Mouse (Mus musculus) layer of hippocampus, adult 11-12 months (tissue): ENCODE results near the gene 5430419D17Rik.

ENCODE experiments used
- DNase-seq: peaks from one replicate; pipeline ENCODE4 v3.0.0; 2022; ENCODE audit warnings: low spot score

5430419D17Rik gene

GRCm38 (mm10) chr7:131174121-131174520, at the start of gene 5430419D17Rik:
Gene 5430419D17Rik (plus strand): TSS chr7:131174402.
- DNase-seq, result no peak

GRCm38 (mm10) chr7:131130021-131130420, 44.2 kb upstream of the 5430419D17Rik start:
- no peak for DNase-seq

- DNase-seq, result no peak
These were observed 41.0 kb upstream of the 5430419D17Rik start for GRCm38 (mm10) chr7:131133181-131133580.

DNA sequence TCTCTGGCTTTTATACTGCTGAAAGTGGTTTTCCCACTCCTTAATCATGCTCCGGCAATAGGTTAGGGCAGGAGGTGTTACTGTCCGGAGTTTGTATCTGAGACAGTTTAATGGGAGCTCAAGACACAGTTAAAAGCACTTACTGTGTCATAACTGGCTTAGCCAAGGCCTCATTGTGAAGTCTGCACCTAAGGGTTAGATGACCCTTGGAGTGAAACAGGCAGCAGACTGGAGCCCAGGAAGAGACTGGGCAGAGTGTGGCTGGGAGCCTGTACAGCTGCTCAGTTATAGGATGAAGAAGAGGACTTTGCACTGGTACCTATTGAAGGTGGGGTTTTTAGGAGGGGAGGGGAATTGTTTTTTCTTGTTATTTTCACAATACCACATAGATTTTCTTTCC, 28.0 kb upstream of the 5430419D17Rik start, which contains the start of gene 4933402N03Rik:
4933402N03Rik (minus strand) TSS at position 101 of the 400 bp plus-strand sequence.
- DNase-seq, result no peak

- no peak for DNase-seq
These were observed 24.0 kb upstream of the 5430419D17Rik start for GRCm38 (mm10) chr7:131150179-131150578.

DNA sequence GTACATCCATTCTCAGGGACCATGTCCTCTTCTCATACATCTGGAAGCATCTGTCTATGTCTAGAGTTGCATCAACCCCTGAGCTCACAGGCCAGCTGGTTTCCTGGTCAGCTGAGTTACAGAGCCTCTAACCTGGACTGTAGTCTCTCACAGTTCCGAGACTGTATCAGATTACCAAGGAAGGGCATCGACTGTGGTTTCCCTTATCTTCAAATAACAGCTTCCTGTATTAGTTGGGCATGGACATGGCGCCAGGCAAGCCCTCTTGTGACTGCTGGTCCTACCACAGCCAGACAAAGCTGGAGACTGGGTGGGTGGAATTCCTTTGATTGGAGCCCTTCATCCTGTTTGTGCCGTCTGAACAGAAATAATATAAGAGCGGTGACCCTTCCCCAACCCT, 21.2 kb upstream of the 5430419D17Rik start:
- DNase-seq, result no peak

DNA sequence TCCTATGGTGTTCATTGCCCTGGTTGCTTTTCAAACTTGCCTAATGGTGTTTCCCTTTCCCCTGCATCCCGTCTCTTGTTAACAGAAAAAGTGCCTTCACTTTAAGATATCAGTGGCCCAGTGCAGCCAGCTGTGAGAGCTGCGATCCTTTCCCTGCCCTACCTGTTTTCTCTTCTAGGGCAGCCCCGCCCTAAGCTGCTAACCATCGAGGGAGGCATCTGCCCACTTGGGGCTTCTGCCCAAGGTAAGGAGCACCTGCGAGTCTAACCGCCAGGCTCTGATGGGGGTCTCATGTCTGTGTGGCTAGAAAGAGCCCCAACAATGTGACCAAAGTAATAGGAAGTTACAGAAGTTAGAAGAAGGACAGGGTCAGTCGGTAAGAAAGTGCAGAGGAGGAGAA, 12.0 kb upstream of the 5430419D17Rik start:
- no peak for DNase-seq

DNA sequence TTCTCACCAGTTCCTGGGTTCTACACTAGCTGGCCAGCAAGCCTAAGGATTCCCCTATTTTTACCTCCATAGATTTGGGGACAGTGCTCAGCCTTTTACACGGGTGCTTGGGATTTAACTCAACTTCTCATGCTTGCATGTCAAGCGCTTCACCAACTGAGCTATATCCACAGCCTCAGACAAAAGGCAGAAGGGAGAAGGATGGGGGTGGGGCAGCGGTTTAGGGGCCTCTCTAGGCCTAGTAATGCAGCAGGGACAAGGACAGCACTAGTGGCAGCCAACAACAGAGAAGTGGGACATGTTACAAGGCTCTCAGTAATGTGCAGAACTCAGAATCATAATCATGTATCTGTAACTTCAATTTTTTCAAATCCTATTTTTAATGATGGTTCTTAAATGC, 6.4 kb upstream of the 5430419D17Rik start:
- DNase-seq, result no peak

- DNase-seq, result no peak
These were observed 5.1 kb upstream of the 5430419D17Rik start for GRCm38 (mm10) chr7:131169099-131169498.

DNA sequence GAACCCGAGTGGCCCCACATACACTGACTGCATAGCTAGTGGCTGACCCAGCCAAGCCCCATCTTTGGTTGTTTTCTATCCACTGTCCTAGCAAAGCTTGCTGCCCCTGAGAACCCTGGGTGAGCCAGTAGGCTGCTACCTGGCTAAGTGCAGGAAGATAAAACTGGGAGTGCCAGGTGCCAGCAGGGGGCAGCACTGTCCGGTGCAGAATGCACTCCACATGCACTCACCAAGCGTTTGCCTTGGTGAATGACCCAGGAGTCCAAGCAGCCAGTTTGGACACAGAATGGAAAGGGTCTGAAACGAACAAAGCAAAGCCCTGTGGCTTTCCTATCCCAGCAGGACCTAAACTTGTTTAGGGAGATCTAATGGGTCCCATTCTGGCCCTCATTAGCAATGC, 8.5 kb downstream of the 5430419D17Rik start:
- peak; percentile 22 for DNase-seq

DNA sequence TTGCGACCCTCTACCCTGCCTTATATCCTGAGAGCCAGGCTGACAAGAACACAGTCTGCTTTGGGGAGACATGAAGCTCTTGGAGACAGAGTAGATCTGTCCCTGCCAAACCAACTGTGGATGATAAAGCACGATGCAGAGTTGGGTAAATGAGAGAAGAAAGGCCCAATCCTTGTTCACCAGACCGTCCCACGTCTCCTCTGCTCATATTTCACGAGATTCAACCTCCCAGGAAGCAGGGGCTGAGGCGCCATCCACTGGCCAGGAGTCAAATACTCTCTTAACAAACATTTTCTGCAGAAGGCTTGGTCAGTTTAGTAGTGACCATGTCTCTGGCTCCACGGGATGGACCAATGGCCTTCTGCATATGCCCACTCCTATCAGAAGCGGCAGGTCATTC, 10.1 kb downstream of the 5430419D17Rik start:
- DNase-seq, result no peak

DNA sequence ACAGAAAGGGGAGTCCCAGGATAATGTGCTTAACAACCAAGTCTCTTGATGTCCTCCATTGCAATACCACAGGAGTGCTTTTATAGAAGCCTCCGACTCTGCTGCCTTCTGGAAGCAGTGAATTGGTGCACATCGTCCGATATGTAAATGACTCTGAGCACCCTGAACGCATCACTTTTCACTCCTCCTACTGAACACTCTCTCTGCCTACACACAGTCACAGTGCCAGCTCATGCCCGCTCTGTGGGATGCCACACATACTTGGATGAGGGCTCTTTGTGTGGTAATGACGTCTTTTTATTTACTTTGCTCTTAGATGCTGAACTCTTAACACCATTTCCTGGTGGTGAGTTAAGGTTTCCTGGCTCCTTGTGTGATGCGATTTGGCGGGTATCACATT, 12.8 kb downstream of the 5430419D17Rik start:
- DNase-seq, result peak; percentile 19

DNA sequence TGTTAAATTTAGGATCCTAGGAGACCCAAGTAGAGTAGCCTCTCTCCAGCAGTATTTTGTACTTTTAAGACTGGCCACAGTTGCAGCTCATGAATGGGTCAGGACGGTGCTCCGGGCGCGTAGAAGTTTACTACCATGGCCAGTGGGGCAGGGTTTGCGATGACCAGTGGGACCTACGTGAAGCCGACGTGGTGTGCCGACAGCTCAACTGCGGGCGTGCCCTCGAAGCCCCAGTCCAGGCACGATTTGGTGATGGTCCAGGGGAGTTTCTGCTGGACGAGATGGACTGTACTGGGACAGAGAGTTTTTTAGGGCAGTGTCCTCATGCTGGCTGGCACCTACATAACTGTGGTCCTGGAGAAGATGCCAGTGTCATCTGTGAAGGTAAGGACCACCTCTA, 13.8 kb downstream of the 5430419D17Rik start:
- DNase-seq, result no peak

DNA sequence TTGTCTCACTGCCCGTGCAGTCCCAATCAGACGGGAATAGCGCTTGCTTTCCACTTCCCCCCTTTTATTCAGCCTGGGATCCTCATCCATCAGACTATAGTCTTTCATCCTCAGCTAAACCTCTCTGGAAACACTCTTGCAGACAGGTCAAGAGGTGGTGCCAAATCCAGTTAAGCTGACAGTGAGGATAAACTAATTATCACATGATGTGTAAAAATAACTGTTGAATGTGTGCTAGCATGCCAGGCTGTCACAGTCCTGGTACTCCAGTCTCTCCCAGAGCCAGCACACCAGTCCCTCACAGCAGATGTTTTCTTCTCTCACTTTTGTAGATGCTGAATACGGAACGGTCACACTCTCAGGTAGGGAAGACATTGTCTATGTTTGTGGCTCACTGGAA, 48.9 kb downstream of the 5430419D17Rik start:
- DNase-seq, result no peak

DNA sequence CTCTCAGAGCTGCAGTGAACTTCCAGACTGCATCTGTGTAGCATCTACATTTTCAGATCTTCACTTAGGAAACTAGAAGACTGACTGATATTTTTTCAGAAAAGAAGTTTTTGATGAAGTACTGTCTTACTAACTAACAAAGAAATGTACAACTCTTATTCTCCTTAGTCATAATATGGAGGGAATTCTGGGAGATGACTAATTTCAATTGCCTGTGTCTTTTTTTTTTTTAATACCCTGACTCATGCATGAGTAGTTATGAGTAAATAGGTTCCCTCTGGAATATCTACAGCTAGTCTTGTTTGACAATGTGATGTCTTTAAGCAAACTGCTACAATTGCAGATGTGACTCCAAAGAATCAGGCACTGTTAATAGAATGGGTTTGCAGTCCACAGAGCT, 61.9 kb downstream of the 5430419D17Rik start:
- DNase-seq, result no peak

DNA sequence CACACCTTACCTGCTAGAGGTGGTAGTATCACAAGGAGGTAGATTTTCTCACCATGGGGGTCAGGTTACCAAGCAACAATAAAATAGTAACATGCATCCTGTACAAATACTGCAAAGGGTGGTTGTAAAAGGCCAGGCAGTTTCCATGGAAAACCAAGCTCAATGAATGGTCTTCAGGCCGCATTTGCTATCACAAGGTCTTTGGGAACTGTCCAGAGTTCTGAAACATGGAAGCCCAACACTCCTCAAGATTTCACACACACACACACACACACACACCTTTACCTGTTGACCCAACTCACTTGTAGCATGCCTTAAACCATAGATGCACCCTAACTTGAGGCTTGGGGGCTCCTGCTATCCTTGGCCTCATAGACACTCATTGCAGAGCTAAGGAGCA, 70.8 kb downstream of the 5430419D17Rik start:
- no peak for DNase-seq

GRCm38 (mm10) chr7:131256841-131257240, 82.6 kb downstream of the 5430419D17Rik start:
- DNase-seq, result no peak

- DNase-seq, result no peak
These were observed 83.1 kb downstream of the 5430419D17Rik start for GRCm38 (mm10) chr7:131257309-131257708.

DNA sequence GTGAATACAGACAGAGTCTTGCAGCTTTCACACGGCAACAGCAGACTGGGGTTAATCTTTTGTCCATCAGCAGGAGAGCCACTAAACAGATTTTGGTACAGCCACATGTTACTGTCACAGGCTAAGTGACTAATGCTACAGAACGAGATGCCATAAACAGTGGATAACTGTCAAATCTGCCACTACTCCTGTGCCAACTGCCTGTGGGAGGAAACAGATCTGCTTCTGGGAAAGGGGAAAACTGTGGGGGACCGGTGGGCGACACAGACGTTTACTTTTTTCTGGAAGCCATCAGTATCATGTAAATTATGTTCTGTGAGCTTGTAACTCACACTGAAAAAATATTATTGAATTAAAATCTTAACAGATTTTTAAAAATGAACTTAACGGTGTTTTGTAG, 86.7 kb downstream of the 5430419D17Rik start:
- DNase-seq, result peak; percentile 61

DNA sequence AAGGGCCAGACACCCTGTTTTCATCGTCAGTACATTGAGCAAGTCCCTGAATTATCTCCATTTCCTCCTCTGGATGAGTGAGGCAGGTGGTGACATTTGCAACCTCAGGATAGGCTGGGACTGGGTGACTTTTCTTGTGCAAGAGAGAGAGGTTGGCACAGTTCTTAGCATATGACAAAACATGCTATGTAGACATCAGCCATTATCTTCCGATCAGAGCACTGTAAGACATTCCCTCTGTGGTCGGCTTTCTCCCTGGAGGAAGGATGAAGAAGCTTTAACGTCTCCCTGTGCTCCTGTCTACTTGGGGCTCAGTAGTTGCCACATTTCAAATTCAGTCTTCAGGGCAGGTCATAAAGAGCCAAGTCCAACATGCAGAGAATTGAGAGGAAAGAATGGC, 90.0 kb downstream of the 5430419D17Rik start:
- no peak for DNase-seq

- no peak for DNase-seq
These were observed 91.6 kb downstream of the 5430419D17Rik start for GRCm38 (mm10) chr7:131265851-131266250.

GRCm38 (mm10) chr7:131297151-131297550, 122.9 kb downstream of the 5430419D17Rik start:
- DNase-seq, result no peak

DNA sequence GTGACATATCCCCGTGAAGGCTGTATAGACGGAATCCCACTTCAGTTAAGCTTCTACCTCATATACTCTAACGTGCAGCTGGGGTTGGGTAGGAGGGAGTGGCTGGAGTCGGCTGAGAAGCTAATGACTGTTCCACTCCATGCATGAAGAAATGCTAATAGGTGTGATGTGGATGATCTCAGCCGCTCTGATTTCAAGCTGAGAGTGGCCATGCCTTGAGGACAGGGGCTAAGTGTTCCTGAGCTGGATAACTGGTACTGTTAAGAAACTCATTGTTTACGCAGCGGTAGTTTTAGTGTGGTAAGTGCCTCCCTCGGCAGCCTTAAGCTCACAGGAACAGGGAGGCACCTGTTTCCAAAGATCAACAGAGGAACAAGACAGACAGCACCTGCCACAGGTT, 129.1 kb downstream of the 5430419D17Rik start:
- DNase-seq, result no peak

GRCm38 (mm10) chr7:131306733-131307132, 132.5 kb downstream of the 5430419D17Rik start:
- no peak for DNase-seq

GRCm38 (mm10) chr7:131314493-131314892, 140.3 kb downstream of the 5430419D17Rik start:
- no peak for DNase-seq
